Mouse (Mus musculus) CD8-positive naive resting alpha-beta T cell, adult 2 months (primary cell): Measurements from ENCODE around the gene Asb8.

Source experiments
- DNase-seq, 2 experiments: peaks; one replicate each; pipeline ENCODE4 v3.0.0; 2022; ENCODE audit warnings: low read depth in 2 of 2, low spot score in 2 of 2

Asb8 gene

GRCm38 (mm10) chr15:98088889-98089288 lies 76.5 kb downstream of the Asb8 start:
- DNase-seq = no peak
